ENCODE assay signal across 24 mouse cellular contexts in the genomic region with DNA sequence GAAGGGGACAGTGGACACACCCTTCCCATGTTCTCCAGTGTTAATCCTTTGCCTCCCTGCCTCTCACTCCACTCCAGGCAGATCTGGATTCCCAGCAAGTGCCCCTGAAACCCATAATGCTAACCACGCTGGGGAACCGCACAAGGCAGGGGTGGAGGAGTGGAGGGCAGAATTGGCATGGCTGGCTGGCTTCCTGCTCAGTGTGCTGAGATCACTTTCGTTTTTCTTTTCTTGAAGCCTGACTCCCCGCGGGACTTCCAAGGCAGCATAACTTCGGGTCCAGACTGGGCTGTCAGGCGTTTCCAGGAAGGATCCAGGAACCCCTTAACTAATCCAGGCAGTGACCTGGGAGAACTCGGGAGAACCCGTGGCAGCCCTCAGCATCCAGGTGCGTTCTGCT. TPM values are rescaled to one million over a fixed set of nuclear protein-coding genes. Genes with fewer than 3 reads are reported as not detected.
A peak's percentile ranks its signal among the peaks of the same experiment; 100 is the strongest.
DNase-seq lines count a peak whose midpoint lies in the region; TF ChIP-seq lines count a peak whose summit lies in the region.
"Not testable (repeated sequence)": the region's sequence is repeated elsewhere in the genome, so short reads cannot be mapped to it uniquely, and the experiment has no call there.
"Had no signal": no experiment of that assay in that cellular context is flagged by ENCODE, and none has a peak within 500 bp of the region (broad histone marks: within the 10 kb centered on the region; RNA-seq: fewer than 3 reads in every experiment).

No protein-coding gene starts in this region.

- H3K36me3 ChIP-seq in heart, embryonic 10.5 days; limb, embryonic 10.5 days; spleen, adult 2 months (ENCODE audit: control insufficient read depth, insufficient read depth, low read length); thymus, adult 2 months (ENCODE audit: control insufficient read depth, insufficient read depth, low read length): not testable (repeated sequence)

- not testable (repeated sequence) for H3K27ac ChIP-seq in heart, embryonic 10.5 days; limb, embryonic 10.5 days; spleen, adult 2 months (ENCODE audit: insufficient read depth, low read length); thymus, adult 2 months (ENCODE audit: control insufficient read depth, insufficient read depth, low read length)

- not testable (repeated sequence) for TF ChIP-seq POLR2A in spleen, adult 2 months (IDR thresholded peaks at IDR 0.05; ENCODE audit: low read depth, low read length); thymus, adult 2 months (IDR thresholded peaks at IDR 0.05; ENCODE audit: control insufficient read depth, extremely low read depth, insufficient read depth, low read length, poor library complexity)

- DNase-seq in CD4-positive helper T cell, adult 2 months (ENCODE audit: low read depth, low spot score), result peak; percentile 34
- DNase-seq in T-cell, adult 2 months (ENCODE audit: low spot score), result peak; percentile 34
- DNase-seq in heart, embryonic 10.5 days (ENCODE audit: low spot score), result peak; percentile 72
- DNase-seq in limb, embryonic 10.5 days (ENCODE audit: low spot score), result peak; percentile 27
- DNase-seq in mesoderm, embryonic 11.5 days (ENCODE audit: low read depth, low spot score), result peak; percentile 0
- peak; percentile 40 to 71 for DNase-seq in spleen, adult 2 months (ENCODE audit: low read depth in 1 of 2, low spot score in 2 of 2)
- peak; percentile 32 for DNase-seq in thymus, adult 2 months

- H3K27me3 ChIP-seq in heart, embryonic 10.5 days (ENCODE audit: insufficient read depth, poor library complexity, severe bottlenecking); limb, embryonic 10.5 days (ENCODE audit: low read depth, poor library complexity, severe bottlenecking); spleen, adult 2 months (ENCODE audit: control insufficient read depth, insufficient read depth, low read length); thymus, adult 2 months (ENCODE audit: control insufficient read depth, insufficient read depth, low read length): not testable (repeated sequence)

- H3K9me3 ChIP-seq in heart, embryonic 10.5 days; limb, embryonic 10.5 days (replicated peaks): not testable (repeated sequence)

- TF ChIP-seq CTCF in spleen, adult 2 months (IDR thresholded peaks at IDR 0.05; ENCODE audit: extremely low read depth, insufficient read depth, insufficient read length, insufficient replicate concordance); thymus, adult 2 months (IDR thresholded peaks at IDR 0.05; ENCODE audit: borderline replicate concordance, control insufficient read depth, extremely low read depth, insufficient read depth, low read length, poor library complexity): not testable (repeated sequence)

- not testable (repeated sequence) for H3K4me3 ChIP-seq in heart, embryonic 10.5 days; limb, embryonic 10.5 days; spleen, adult 2 months (ENCODE audit: extremely low read depth, insufficient read depth, insufficient read length)
- peak overlapping the region; percentile 8; the same call in 1 of the 2 replicates for H3K4me3 ChIP-seq in thymus, adult 2 months (ENCODE audit: control insufficient read depth, insufficient read depth, low read length)

- 60% methylated on average over 10 of the region's 10 CpGs for WGBS in heart, embryonic 10.5 days
- 72% methylated on average over 10 of the region's 10 CpGs for WGBS in limb, embryonic 10.5 days
- WGBS in spleen, adult 2 months, result 49% methylated on average over 10 of the region's 10 CpGs
- WGBS in thymus, adult 2 months, result 66% methylated on average over 10 of the region's 10 CpGs

- not testable (repeated sequence) for H3K4me1 ChIP-seq in heart, embryonic 10.5 days; limb, embryonic 10.5 days; spleen, adult 2 months (ENCODE audit: control insufficient read depth, insufficient read depth, insufficient read length); thymus, adult 2 months (replicated peaks; ENCODE audit: control insufficient read depth, insufficient read depth, low read length)

RNA-seq across cellular contexts. Expression of a gene that starts 1.9 kb away (rescaled TPM):
- not detected in 2 replicates for polyA plus RNA-seq in heart, embryonic 10.5 days (2016; fragmentation: Nextera tagmentation; extraction: Ambion mirVana)
- polyA plus RNA-seq in limb, embryonic 10.5 days (2016; fragmentation: Nextera tagmentation; extraction: Ambion mirVana), result not detected in 2 replicates
- polyA plus RNA-seq in spleen, adult 2 months (2012; rRNA removed), result 1.2 and 1.4 TPM in 2 replicates
- 0.23 and 0.46 TPM in 2 replicates for polyA plus RNA-seq in thymus, adult 2 months (2012; rRNA removed)
- polyA plus RNA-seq: embryonic facial prominence, embryonic 14.5 days; forebrain, embryonic 14.5 days; frontal cortex, adult 2 months; heart, embryonic 12.5 days; hindbrain, embryonic 11.5 days; hindbrain, postnatal 0 days; intestine, postnatal 0 days; kidney, embryonic 15.5 days; limb, embryonic 14.5 days; lung, embryonic 16.5 days; midbrain, embryonic 11.5 days; midbrain, postnatal 0 days had no signal

RNA-seq across cellular contexts. Expression of a gene that starts 11.6 kb away (rescaled TPM):
- polyA plus RNA-seq in heart, embryonic 10.5 days (2016; fragmentation: Nextera tagmentation; extraction: Ambion mirVana), result not detected in 2 replicates
- polyA plus RNA-seq in limb, embryonic 10.5 days (2016; fragmentation: Nextera tagmentation; extraction: Ambion mirVana), result not detected in 2 replicates
- not detected in 2 replicates for polyA plus RNA-seq in spleen, adult 2 months (2012; rRNA removed)
- not detected in 2 replicates for polyA plus RNA-seq in thymus, adult 2 months (2012; rRNA removed)
- polyA plus RNA-seq: embryonic facial prominence, embryonic 14.5 days; forebrain, embryonic 14.5 days; frontal cortex, adult 2 months; heart, embryonic 12.5 days; hindbrain, embryonic 11.5 days; hindbrain, postnatal 0 days; intestine, postnatal 0 days; kidney, embryonic 15.5 days; large intestine, adult 2 months; limb, embryonic 14.5 days; liver, embryonic 14.5 days; lung, embryonic 16.5 days; macrophage; midbrain, embryonic 11.5 days; midbrain, postnatal 0 days; small intestine, adult 2 months; stomach, embryonic 16.5 days had no signal

Comparison
In these comparisons a context has a peak if more than half of its experiments do, and no peak if none do; other contexts are left out.
1. DNase-seq: peak in every context shown above with its lines; median percentile 72 in heart, embryonic 10.5 days; 56 in spleen, adult 2 months; 34 in CD4-positive helper T cell, adult 2 months; 34 in T-cell, adult 2 months; 32 in thymus, adult 2 months; 27 in limb, embryonic 10.5 days; 0 in mesoderm, embryonic 11.5 days.